Mouse (Mus musculus): ENCODE results near the gene Sp7. TPM values are rescaled to one million over a fixed set of nuclear protein-coding genes. Genes with fewer than 3 reads are reported as not detected.

The Sp7 gene
- polyA plus RNA-seq, 1 experiment from 2014 or later: 1.7 TPM

DNA sequence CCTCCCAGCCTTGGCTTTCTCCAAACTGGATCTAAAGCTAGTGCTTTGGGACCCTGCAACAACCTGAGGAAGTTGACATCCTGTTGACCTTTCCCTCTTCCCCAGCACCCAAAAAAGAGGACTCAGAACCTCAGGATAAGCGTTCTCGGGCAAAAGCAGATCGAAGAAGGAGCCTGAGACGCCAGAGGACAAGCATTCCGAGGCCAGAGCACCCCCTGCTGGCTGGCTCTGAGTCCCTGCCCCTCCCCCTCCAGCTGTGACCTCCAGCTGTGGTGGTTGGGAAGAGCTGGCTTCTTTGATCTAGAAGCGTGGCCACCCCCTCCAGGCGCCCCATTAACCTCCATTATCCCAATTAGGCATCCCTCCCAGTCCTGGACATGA lies 10.2 kb upstream of the Sp7 start:
- H3K36me3 ChIP-seq (replicated peaks): no peaks in the 10 kb centered on the region
- no peaks in the 10 kb centered on the region for H3K9me3 ChIP-seq
- H3K4me1 ChIP-seq: peaks cover 39% of the 10 kb centered on the region
- peak overlapping the region; percentile 78 for H3K4me3 ChIP-seq
- DNase-seq (ENCODE audit: low spot score): peak; percentile 93
- H3K27ac ChIP-seq (replicated peaks): peak overlapping the region; percentile 92
- 1% methylated on average over 7 of the region's 7 CpGs for WGBS
- peaks cover 6% of the 10 kb centered on the region; the same call in 1 of the 2 replicates for H3K27me3 ChIP-seq (replicated peaks; ENCODE audit: low read depth, poor library complexity, severe bottlenecking)

DNA sequence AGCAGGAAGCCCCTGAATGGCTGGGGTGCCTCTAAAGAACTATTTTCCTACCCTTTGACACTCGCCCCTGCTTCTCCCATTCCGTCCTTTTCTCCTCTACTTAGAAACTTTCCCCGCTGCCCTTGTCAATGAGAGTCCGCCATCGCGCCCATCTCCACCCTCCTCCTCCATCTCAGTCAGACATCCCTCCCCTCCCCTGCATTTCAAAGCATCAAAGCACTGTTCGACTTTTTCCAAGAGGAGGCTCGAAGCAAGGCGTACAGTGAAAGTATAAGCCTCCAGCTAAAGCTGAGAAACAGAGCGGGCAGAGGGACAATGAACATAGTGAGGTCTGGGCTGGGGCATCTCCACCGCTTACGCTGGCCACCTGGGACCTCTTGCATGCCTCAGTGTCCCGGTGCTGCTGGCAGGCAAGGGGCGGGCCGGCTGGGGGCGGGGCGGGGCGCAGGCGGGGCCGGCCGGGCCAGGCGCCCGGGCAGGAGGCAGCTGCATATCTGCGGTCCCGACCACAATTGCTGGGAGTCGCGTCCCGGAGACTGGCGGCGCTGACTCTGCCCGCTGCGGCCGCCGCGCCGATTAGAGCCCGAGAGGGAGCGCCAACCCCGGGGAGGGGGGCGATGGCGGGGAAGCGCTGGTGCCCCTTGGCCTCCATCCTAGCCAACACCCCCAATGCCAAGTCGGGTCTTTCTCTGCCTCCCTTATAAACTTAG lies 9.6 kb upstream of the Sp7 start:
- peak; percentile 83 for DNase-seq (ENCODE audit: low spot score)
- H3K27ac ChIP-seq (replicated peaks): peak overlapping the region; percentile 92
- under 1% methylated on average over 43 of the region's 43 CpGs for WGBS
- no peaks in the 10 kb centered on the region for H3K9me3 ChIP-seq
- H3K4me1 ChIP-seq: peaks cover 36% of the 10 kb centered on the region
- peak overlapping the region; percentile 78 for H3K4me3 ChIP-seq
- no peaks in the 10 kb centered on the region for H3K36me3 ChIP-seq (replicated peaks)
- H3K27me3 ChIP-seq (replicated peaks; ENCODE audit: low read depth, poor library complexity, severe bottlenecking): peaks cover 11% of the 10 kb centered on the region

DNA sequence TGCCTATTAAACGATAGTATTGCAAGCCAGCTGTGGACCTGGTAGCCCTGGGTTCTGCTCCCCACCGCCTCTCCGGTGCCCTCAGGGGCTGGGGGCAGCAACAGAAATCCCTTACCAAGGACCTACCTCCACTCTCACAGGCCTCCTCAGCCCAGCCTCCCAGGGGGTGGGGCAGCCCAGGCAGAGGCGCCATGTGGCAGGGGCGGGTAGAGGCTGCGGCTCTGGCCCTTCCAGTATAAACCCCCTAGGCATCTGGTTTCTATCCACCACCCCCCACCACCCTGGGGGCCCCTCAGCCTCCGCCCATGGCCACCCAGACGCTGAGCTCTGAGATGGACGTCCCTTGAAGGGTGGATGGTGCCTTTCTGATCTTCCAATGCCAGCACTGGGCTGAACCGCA lies 3.7 kb upstream of the Sp7 start:
- WGBS: 5% methylated on average over 10 of the region's 10 CpGs
- Histone ChIP-seq H3K36me3 (replicated peaks) (no peaks in the 10 kb centered on the region), H3K4me3 (peak overlapping the region; percentile 42), H3K4me1 (peaks cover 43% of the 10 kb centered on the region), H3K27me3 (replicated peaks; ENCODE audit: low read depth, poor library complexity, severe bottlenecking) (peaks cover 56% of the 10 kb centered on the region), H3K27ac (replicated peaks) (peak overlapping the region; percentile 80), H3K9me3 (no peaks in the 10 kb centered on the region)
- peak; percentile 82 for DNase-seq (ENCODE audit: low spot score)

GRCm38 (mm10) chr15:102369972-102370371 lies 3.0 kb upstream of the Sp7 start:
- 8% methylated on average over 13 of the region's 13 CpGs for WGBS
- Histone ChIP-seq H3K27me3 (replicated peaks; ENCODE audit: low read depth, poor library complexity, severe bottlenecking) (peaks cover 58% of the 10 kb centered on the region), H3K27ac (replicated peaks) (peak overlapping the region; percentile 80)

GRCm38 (mm10) chr15:102366238-102366637 lies 744 bp downstream of the Sp7 start:
- Histone ChIP-seq H3K4me3 (peak overlapping the region; percentile 54), H3K4me1 (peaks cover 49% of the 10 kb centered on the region), H3K27ac (replicated peaks) (peak overlapping the region; percentile 74), H3K9me3 (no peaks in the 10 kb centered on the region), H3K36me3 (replicated peaks) (no peaks in the 10 kb centered on the region), H3K27me3 (replicated peaks; ENCODE audit: low read depth, poor library complexity, severe bottlenecking) (peaks cover 80% of the 10 kb centered on the region)
- no peak for DNase-seq (ENCODE audit: low spot score)
- WGBS: 2% methylated on average over 7 of the region's 7 CpGs

More at GRCm38 (mm10) chr15:102369972-102370371, 3.0 kb upstream of the Sp7 start:
- peaks cover 44% of the 10 kb centered on the region for H3K4me1 ChIP-seq
- H3K36me3 ChIP-seq (replicated peaks): no peaks in the 10 kb centered on the region
- DNase-seq (ENCODE audit: low spot score): no peak
- H3K9me3 ChIP-seq: no peaks in the 10 kb centered on the region
- peak overlapping the region; percentile 42 for H3K4me3 ChIP-seq

DNA sequence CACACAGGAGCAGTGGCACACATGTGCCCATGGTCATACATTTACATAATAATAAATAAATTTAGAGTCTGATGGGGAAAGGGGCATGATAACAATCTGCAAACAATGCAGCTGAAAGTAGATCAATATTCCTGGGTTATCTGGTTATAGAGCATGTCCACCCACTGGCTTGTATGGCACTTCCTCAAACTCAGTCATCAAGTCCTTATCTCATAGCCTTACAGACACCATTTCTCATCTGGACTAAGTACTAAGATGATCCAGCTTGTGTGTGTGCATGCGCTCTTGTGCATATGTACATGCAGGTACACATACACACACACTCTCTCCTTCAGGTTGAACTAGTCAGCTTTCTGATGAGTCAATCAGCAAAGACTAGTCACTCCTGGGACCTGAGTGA lies 2.3 kb downstream of the Sp7 start:
- H3K4me1 ChIP-seq: peaks cover 40% of the 10 kb centered on the region
- no peaks in the 10 kb centered on the region for H3K36me3 ChIP-seq (replicated peaks)
- H3K4me3 ChIP-seq: no peak overlapping the region
- H3K9me3 ChIP-seq: no peaks in the 10 kb centered on the region
- no peak for DNase-seq (ENCODE audit: low spot score)
- H3K27me3 ChIP-seq (replicated peaks; ENCODE audit: low read depth, poor library complexity, severe bottlenecking): peaks cover 73% of the 10 kb centered on the region
- WGBS: 89% methylated on average over 1 of the region's 1 CpGs
- H3K27ac ChIP-seq (replicated peaks): no peak overlapping the region

GRCm38 (mm10) chr15:102362648-102363047 lies 4.3 kb downstream of the Sp7 start:
- Histone ChIP-seq H3K4me3 (peak overlapping the region; percentile 43), H3K4me1 (peaks cover 61% of the 10 kb centered on the region), H3K36me3 (replicated peaks) (no peaks in the 10 kb centered on the region), H3K9me3 (no peaks in the 10 kb centered on the region), H3K27me3 (replicated peaks; ENCODE audit: low read depth, poor library complexity, severe bottlenecking) (peaks cover 85% of the 10 kb centered on the region), H3K27ac (replicated peaks) (peak overlapping the region; percentile 84)
- WGBS: 8% methylated on average over 14 of the region's 14 CpGs
- DNase-seq (ENCODE audit: low spot score): peak; percentile 56

DNA sequence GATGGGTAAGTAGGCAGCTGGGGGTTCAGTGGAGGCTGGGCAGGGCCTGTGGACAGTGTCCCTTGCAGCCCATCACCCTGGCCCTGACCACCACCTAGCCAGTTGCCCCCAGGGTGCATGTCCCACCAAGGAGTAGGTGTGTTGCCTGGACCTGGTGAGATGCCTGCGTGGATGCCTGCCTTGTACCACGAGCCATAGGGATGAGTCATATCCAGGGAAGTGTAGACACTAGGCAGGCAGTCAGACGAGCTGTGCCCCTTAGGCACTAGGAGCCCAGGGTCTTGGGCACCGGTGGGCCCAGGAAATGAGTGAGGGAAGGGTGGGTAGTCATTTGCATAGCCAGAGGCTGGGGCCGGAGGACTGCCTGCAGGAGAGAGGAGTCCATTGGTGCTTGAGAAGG lies 8.1 kb downstream of the Sp7 start:
- Histone ChIP-seq H3K36me3 (replicated peaks) (no peaks in the 10 kb centered on the region), H3K27me3 (replicated peaks; ENCODE audit: low read depth, poor library complexity, severe bottlenecking) (peaks cover 65% of the 10 kb centered on the region), H3K4me1 (peaks cover 70% of the 10 kb centered on the region), H3K27ac (replicated peaks) (peak overlapping the region; percentile 49; the same call in 1 of the 2 replicates), H3K4me3 (peak overlapping the region; percentile 39; the same call in 1 of the 2 replicates), H3K9me3 (no peaks in the 10 kb centered on the region)
- no peak for DNase-seq (ENCODE audit: low spot score)
- WGBS: 15% methylated on average over 5 of the region's 5 CpGs

- H3K9me3 ChIP-seq: no peaks in the 10 kb centered on the region
- H3K4me1 ChIP-seq: peaks cover 70% of the 10 kb centered on the region
- peaks cover 58% of the 10 kb centered on the region for H3K27me3 ChIP-seq (replicated peaks; ENCODE audit: low read depth, poor library complexity, severe bottlenecking)
- no peaks in the 10 kb centered on the region for H3K36me3 ChIP-seq (replicated peaks)
- H3K27ac ChIP-seq (replicated peaks): peak overlapping the region; percentile 49; the same call in 1 of the 2 replicates
- peak; percentile 68 for DNase-seq (ENCODE audit: low spot score)
- peak overlapping the region; percentile 39 for H3K4me3 ChIP-seq
- 2% methylated on average over 25 of the region's 25 CpGs for WGBS
Measured at GRCm38 (mm10) chr15:102358126-102358525, 8.9 kb downstream of the Sp7 start.

DNA sequence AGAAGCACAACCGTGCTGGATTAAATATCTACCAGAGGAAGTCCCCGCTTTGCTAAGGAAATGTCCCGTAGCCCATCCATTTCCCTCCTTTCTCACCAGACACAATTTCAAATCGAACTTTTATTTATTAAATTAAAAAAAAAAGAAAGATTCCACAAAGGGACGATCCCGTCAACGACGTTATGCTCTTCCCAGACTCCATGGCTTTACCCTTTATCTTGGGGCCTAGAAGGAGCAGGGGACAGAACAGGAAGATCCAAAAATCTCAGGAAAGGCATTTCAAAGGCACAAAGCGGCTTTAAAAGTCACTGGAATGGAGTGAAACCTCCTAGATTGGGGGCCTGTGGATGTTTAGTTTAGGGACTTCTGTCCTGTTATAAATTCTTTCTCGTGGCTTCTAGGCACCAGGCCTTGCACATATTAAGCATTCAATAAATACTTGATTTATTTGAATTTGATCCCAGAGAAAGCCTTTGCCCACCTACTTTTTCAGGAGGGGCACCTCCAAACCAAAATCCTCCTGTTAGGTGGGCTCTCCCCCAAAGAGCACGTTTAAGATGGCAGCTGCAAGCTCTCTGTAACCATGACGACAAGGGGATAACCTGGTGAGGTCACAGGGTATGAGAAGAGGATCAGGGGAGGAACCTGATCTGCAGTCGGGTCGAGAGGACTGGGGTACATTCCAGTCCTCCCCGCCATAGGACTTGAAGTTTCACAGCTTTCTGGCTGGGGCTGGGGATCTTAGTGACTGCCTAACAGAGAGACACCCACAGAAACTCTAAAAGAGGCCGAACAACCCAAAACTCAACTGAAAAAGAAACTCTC lies 10.3 kb downstream of the Sp7 start:
- no peaks in the 10 kb centered on the region for H3K36me3 ChIP-seq (replicated peaks)
- WGBS: 15% methylated on average over 16 of the region's 16 CpGs
- peak; percentile 54 for DNase-seq (ENCODE audit: low spot score)
- peak overlapping the region; percentile 67 for H3K4me3 ChIP-seq
- H3K27ac ChIP-seq (replicated peaks): peak overlapping the region; percentile 97
- H3K4me1 ChIP-seq: peaks cover 59% of the 10 kb centered on the region
- H3K9me3 ChIP-seq: no peaks in the 10 kb centered on the region
- H3K27me3 ChIP-seq (replicated peaks; ENCODE audit: low read depth, poor library complexity, severe bottlenecking): peaks cover 46% of the 10 kb centered on the region

DNA sequence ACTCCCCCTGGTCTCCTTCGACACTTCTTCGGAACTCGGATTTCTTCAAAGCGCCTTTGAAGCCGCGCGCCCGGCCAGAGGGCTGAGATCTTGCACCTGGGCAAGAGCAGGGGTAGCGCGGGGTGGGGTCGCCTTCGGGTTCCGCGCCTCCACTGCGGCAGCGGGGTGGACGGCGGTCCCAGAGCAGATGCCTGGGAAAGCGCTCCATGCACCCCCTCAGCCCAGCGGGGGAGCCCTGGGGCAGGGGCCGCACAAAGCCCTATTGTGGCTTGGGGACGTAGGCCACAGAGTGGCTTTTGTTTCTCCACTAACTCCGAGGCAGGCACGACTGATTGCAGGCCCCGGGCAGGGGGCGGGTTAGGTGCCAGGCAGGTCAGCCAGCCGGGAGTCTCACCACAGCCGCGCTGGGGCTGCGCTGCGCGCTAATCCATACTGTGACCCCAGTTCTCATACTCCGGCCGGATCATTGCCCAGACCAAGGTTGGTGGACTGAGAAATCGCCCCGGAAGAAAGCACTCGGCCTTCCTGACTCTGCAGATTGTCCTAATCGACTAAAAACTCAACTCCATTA lies 11.0 kb downstream of the Sp7 start:
- Histone ChIP-seq H3K4me3 (peak overlapping the region; percentile 67), H3K27me3 (replicated peaks; ENCODE audit: low read depth, poor library complexity, severe bottlenecking) (peaks cover 46% of the 10 kb centered on the region), H3K27ac (replicated peaks) (peak overlapping the region; percentile 97), H3K9me3 (no peaks in the 10 kb centered on the region), H3K4me1 (peaks cover 63% of the 10 kb centered on the region), H3K36me3 (replicated peaks) (no peaks in the 10 kb centered on the region)
- WGBS: under 1% methylated on average over 38 of the region's 38 CpGs
- DNase-seq (ENCODE audit: low spot score): peak; percentile 87

- peaks cover 44% of the 10 kb centered on the region for H3K27me3 ChIP-seq (replicated peaks; ENCODE audit: low read depth, poor library complexity, severe bottlenecking)
- peak overlapping the region; percentile 67 for H3K4me3 ChIP-seq
- no peaks in the 10 kb centered on the region for H3K9me3 ChIP-seq
- peak; percentile 80 for DNase-seq (ENCODE audit: low spot score)
- H3K27ac ChIP-seq (replicated peaks): peak overlapping the region; percentile 97
- H3K36me3 ChIP-seq (replicated peaks): no peaks in the 10 kb centered on the region
- WGBS: under 1% methylated on average over 49 of the region's 49 CpGs
- H3K4me1 ChIP-seq: peaks cover 65% of the 10 kb centered on the region
Measured at GRCm38 (mm10) chr15:102355134-102355870, 11.7 kb downstream of the Sp7 start.

Measured in embryonic facial prominence, embryonic 10.5 days (tissue).